Mouse (Mus musculus) gastrocnemius, postnatal 25 days (tissue): ENCODE data around the gene Myo1c. TPM values are rescaled to one million over a fixed set of nuclear protein-coding genes. Genes with fewer than 3 reads are reported as not detected.

Experiments used
- DNase-seq: peaks from one replicate; pipeline ENCODE4 v3.0.0; 2022
- long read RNA-seq, 2 experiments: library from polyadenylated mRNA; stranded (forward); transcript quantifications; one replicate each; pipeline ENCODE4 v2.0.0; 2021
- total RNA-seq, 2 experiments: library from RNA; stranded (reverse); gene quantifications; 1 replicate in 1 of 2; 2 replicates in 1 of 2; pipeline ENCODE4 v1.2.3; 2021

The Myo1c gene
- total RNA-seq = 10 to 100 TPM; 43.0 to 44.3 TPM
- long read RNA-seq, experiment 1, full-length matches to known transcripts = 5 of 12 reads
- long read RNA-seq, experiment 1, partial matches to known transcripts = 5 of 12 reads
- long read RNA-seq, experiment 1, other reads (novel, unspliced or antisense) = 2 of 12 reads
- long read RNA-seq, experiment 2, full-length matches to known transcripts = 15 of 33 reads
- long read RNA-seq, experiment 2, partial matches to known transcripts = 15 of 33 reads
- long read RNA-seq, experiment 2, other reads (novel, unspliced or antisense) = 3 of 33 reads

DNA sequence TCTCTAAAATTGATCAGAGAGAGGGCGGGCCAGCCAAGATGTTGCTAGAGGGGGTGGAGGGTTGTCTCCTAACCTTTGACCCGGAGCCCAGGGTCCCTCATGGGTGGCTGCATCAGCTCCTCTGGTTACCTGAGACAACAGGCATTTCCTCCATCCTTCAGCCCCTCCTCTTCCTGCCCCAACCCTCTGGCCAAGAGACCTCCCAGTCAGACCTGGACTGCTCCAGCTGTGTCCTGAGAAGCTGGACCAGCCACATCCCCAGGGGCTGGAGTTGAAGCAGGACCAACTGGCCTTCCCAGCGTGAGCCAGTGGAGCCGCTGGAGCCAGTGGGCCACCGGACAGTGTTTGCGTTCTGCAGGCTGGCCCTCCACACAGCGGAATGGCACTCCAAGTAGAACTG is at the start of gene Myo1c:
Gene Myo1c (plus strand): TSS at position 194 of the 400 bp plus-strand sequence.
- DNase-seq = peak; percentile 78

DNA sequence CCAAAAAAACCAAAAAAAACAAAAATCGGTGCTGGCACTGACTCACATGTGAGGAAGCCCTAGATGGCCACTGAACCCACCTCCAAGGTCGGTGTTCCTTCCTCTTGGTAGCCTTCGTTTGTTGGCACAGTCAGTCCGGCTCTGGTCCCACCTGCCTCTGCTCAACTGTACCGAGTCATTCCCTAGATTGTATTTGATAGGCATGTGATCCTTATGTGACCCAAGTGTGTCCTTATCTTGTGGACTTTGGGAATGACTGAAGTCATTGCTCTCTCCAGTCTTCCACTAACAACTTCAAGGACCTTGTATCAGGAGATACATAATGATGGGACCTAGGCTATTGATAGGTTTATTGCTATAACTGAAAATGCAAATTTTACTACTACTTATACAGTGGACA is 45.5 kb upstream of the Myo1c start:
- DNase-seq = no peak

DNA sequence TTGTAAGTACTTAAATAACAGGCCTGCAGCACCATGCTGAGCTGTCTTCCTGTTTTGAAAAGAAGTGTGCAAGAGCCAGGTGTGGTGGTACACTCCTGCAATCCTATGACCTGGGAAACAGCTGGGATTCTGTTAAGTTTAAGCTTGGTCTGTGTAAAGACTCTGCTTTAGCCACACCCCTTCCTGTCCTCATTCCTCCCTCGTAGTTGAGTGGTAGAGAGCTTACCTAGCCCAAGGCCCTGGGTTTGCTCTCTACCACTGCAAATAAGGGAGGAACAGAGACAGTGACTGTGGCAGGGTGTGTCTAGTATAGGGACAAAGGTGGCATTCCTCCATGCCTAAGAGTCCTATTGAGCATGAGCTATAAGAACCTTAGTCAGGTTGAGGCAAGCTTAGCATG is 45.0 kb upstream of the Myo1c start:
- DNase-seq = no peak

GRCm38 (mm10) chr11:75608776-75609175 is 41.5 kb upstream of the Myo1c start:
- DNase-seq = no peak

DNA sequence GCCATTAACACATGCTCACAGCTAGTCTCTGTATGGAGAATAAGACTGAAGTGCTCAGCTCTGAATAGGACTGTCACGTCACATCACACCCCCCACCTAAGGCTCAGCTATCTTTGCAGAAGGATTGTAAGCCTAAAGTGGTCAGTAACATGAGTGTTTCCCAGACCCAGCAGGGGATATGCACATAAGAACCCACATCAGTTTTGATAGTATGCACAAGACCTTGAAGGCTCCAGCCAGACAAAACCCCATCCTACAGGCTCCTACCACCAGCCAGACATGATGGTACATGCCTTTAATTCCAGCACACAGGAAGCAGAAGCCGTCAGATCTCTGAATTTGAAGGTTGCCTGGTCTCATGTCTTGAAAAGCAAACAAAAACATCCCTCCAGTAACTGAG is 40.3 kb upstream of the Myo1c start:
- no peak for DNase-seq

DNA sequence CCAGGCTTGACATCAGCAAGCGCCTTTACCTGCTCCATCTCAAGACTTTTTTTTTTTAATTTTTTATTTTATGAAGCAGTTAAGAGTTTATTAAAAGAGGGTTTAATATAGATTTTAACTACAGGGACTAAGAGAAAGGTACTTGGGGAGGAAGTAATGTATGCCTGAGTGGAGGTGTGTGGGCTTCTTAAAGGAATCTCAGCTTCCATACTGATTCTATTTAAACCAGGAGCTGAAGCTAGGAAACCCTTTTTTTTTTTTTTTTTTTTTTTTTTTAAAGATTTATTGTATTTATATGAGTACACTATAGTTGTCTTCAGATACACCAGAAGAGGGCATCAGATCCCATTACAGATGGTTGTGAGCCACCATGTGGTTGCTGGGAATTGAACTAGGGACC is 35.5 kb upstream of the Myo1c start:
- DNase-seq = no peak

- DNase-seq = no peak
These were observed 34.7 kb upstream of the Myo1c start for GRCm38 (mm10) chr11:75615556-75615955.

GRCm38 (mm10) chr11:75619133-75619532 is 31.2 kb upstream of the Myo1c start:
- no peak for DNase-seq

- DNase-seq = peak; percentile 85
These were observed 30.0 kb upstream of the Myo1c start for GRCm38 (mm10) chr11:75620136-75620780.

- no peak for DNase-seq
These were observed 28.9 kb upstream of the Myo1c start for GRCm38 (mm10) chr11:75621426-75621825.

DNA sequence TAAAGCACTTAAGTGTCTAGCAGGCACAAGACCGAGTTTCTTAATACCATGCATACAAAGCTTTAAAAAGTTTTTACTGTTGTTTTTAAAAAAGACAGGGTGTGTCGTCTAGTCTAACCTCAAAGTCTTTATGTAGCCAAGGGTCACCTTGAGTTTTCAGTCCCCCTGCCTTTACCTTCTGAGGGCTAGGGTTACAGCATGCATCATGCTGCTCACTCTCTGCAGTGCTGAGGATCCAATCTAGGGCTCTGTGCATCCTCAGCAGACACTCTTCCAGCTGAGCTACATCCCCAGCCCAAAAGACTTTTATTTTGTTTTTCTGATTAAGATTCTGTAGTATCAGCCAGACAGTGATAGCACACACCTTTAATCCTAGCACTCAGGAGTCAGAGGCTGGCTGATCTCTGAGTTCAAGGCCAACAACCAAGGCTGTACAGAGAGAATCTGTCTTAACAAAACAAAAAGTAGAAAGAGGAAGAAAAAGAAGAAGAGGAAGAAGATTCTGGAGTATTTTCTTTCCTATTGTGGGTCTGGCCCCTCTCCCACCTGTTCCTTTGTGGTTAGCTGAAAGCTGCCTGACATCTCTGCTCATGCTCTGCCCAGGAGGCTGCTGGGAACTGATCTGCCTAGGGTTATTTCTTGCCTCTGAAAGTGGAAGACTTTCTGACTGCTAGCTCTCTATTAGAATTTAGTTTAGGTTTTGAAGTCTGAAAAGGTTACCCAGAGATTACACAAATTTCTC is 27.5 kb upstream of the Myo1c start:
- no peak for DNase-seq

- DNase-seq = no peak
These were observed 26.2 kb upstream of the Myo1c start for GRCm38 (mm10) chr11:75624102-75624554.

GRCm38 (mm10) chr11:75625820-75626219 is 24.5 kb upstream of the Myo1c start:
- DNase-seq = no peak

DNA sequence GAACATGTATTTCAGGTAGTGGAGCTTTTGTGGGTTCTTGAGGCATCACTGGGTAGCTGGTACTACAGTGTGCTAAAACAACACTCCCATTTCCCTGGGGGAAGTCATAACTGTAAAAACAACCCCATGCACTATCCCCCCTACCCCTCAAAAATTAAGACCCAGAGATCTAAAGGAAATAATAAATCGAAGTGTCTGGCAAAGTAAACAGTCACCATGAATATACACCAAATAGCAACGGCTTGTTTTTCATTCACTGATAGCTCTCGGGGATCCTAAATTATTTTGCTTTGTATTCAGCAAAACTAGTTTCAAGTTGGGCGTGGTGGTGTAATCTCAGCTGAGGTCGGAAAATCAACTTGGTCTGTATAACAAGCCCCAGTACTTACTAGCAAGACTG is 20.2 kb upstream of the Myo1c start:
- DNase-seq = no peak

DNA sequence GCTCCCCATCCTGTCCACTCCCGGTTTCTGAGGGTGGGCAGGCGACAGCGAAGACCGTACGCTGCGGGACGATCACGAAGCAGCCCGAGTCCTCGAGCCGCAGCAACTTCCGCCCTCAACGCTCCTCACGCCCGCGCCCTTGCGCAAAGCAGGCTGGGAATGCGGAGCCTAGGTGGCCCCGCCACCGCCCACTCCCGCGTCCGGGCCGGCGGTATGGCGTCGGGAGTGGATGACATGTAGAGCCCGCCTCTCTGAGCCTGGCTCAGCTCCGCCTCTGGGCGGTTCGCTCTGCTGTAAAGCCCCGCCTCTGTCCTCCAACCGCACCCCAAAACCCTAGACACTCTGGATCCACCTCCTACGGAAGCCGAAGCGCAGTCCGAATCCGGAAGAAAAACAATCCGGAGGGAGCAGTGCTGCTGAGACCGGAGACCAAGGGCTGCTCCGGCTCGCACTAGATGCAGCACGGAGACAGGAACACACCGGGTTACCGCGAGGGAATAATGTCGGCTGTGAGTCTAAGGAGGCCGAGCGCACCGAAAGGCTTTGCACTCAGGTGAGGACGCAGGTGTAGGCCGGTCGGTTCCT is 19.6 kb upstream of the Myo1c start, which contains the start of gene Inpp5k:
Gene Inpp5k (plus strand): TSS at position 344 of the 585 bp plus-strand sequence.
- DNase-seq = peak; percentile 97

DNA sequence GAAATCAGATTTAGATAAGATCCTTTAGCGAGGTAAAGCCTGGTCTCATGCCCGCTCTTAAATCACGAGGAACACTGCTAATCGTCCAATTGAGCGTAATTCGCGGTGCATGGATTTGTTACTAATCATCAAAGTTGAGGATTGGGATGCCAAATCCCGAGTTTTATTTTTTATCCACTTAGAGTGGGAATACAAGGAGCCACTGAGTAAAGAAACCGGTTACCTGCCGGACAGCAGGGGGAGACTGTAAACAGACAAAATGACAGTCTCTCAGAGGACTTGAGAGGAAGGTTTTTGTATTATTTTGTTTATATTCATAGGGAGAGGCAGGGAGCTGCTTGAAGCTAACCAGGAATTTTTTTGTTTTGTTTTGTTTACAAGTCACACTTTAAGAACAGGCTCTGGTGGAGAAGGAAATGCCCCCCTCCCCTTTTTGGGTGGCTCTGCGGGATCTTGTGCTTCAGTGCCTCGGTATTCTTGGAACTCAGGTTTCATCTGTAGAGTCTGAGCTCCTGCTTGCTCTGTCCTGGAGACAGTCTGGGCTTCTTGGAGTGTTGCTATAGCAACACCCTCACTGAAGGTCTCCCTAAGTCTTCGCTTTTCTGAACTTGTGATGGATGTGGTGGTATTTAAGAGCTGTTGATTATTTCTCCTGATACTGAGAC is 18.6 kb upstream of the Myo1c start:
- no peak for DNase-seq

GRCm38 (mm10) chr11:75632921-75633320 is 17.4 kb upstream of the Myo1c start:
- no peak for DNase-seq

DNA sequence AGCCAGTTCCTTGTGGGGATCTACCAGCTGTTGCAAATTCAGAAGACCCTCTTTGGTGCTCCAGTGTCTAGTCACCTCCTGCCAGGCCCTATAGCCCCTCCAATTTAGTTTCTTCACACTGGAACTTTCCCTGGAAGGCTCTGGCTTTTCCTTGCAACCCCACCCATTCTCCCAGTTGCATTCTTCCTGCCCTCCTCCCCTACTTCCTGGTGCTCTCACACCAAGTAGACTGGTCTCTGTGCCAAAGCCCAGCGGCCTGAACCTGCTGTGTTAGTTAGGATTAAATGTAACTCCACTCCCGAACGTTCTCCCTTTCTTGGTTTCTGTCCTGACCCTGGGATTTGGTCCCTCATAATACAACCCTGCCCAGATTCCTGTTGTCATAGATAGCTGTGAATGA is 15.5 kb upstream of the Myo1c start:
- DNase-seq = no peak

DNA sequence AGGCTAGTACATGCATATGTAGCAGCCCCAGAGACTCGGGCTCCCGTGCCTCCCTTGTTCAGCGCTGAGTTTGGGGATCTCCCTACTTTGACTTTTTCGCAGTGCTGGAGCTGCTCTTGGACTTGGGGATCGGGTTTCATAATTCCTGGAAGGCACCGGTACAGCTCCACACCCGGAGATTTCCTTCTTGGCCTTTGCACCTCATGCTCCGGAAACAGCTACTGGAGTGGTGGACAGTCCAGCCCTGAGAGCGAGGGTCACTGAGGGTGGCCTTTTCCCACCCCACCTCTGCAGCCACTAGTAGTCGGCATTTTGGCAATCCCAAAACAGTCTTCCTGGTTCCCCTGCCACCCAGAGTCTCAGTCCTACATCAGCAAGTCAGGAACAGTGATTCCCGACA is 15.0 kb upstream of the Myo1c start:
- DNase-seq = no peak

DNA sequence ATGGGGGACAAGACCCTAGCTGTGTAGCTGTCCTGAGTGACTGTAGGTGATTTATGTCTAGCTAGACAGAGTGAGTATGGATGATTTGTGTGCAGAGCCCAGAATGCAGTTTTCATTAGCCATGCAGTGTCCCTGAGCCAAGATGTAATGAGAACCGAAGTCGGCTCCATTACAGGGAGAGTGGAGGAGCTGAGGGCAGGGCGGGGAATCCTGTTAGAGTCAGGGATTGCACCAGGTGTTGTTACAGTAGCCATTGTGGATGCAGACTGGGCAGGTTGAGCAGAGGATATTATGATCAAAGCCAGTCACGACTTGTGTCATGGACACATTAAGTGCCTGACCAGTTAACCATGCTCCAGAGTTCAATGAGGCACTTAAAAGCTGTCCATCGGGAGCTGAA is 7.0 kb upstream of the Myo1c start:
- DNase-seq = no peak

GRCm38 (mm10) chr11:75644684-75645083 is 5.6 kb upstream of the Myo1c start:
- no peak for DNase-seq

- peak; percentile 84 for DNase-seq
These were observed 2.6 kb upstream of the Myo1c start for GRCm38 (mm10) chr11:75647681-75648211.
